Mouse (Mus musculus): ENCODE data around the gene Alkbh3.

DNA sequence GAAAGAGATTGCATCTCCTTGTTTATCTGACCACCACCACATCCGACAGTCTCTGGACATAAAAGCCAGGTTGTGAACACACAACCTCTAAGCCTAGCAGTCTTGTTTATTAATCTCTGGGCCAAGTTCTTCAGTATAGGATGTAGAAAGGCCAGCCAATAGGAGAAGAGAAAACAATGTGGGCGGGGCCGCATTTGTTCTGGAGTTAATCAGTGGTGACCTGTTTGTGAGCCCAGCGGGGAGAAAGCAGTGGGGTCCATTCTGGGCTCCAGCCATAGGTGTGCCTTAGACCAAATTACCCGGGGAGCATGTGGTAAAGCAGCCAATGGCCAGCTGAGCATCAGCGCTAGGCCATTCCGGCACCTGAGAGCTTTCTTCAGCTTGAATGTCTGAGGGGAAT is 35.6 kb downstream of the Alkbh3 start:
- TF ChIP-seq POLR2A (IDR thresholded peaks at IDR 0.05; ENCODE audit: borderline replicate concordance, extremely low read depth, low read depth, low read length): no peak
- TF ChIP-seq CTCF (IDR thresholded peaks at IDR 0.05; ENCODE audit: insufficient read depth, low read length): no peak

Measured in lung, adult 2 months (tissue).